Mouse (Mus musculus) right cerebral cortex, adult 2 months (tissue): ENCODE measurements around the gene Gm8947.
"Not testable (repeated sequence)": the region's sequence is repeated elsewhere in the genome, so short reads cannot be mapped to it uniquely, and the experiment has no call there.

Experiments
- DNase-seq, 2 experiments: peaks; one replicate each; pipeline ENCODE4 v3.0.0; 2021 to 2022; ENCODE audit warnings: low spot score in 2 of 2

Gm8947 gene

DNA sequence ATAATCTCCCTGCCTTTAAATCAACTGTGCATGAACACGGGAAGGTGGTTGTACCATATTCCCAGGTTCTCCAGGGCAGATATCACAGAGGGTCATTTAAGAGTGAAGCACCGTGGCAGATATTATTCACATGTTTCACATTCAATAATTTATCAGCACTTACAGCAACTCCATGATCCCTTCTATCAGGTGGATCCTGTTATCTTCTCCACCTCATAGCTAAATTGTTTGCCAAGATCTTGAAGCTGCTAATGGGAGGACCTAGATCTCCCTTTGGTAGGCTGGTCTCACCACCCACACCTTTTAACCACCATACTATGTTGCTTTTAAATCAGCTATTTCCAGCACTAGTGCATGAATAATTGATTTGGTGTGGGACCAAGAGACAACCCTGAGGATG, 12.0 kb upstream of the Gm8947 start:
- DNase-seq: no peak

DNA sequence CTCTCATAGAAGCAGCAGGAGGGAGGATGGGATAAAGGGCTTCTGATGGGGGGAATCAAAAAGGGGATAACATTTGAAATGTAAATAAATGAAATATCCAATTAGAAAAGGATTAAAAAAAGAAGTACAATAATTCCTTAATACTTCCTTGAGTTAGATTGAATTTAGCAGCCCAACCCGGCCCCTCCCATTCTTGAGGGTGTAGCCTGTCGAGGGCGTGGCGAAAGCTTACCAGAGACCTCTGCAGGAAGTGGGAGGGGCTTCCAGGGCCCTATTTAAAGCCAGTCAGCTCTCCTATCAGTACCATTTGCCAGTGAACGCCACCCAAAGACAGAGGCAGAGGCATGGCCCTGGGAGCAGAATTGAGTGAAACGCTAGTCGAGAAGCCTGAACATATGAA, 9.9 kb upstream of the Gm8947 start, which contains the start of gene Gm47985:
Gm47985 (plus strand) TSS at position 272 of the 400 bp plus-strand sequence.
- not testable (repeated sequence) for DNase-seq

DNA sequence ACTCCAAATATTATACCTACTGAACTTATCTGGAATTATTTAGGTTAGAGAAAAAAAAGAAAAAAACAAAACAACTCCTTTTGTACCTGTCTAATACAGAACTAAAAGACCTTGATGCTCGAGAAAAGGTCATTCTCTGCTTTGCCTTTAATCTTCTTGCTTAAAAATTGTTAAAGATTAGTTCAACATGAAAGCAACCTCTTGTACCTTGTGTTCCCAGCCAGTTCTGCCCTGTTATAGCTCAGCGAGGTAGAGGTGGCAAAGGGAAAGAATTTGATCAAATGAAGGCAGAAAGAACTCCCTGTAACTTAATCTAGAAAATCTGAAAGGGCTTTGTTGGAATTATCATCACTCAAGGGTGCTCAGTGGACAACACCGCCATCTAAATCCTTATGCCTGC, 6.0 kb upstream of the Gm8947 start:
- not testable (repeated sequence) for DNase-seq

GRCm38 (mm10) chr1:151186879-151187424, 5.2 kb upstream of the Gm8947 start:
- DNase-seq: not testable (repeated sequence)

DNA sequence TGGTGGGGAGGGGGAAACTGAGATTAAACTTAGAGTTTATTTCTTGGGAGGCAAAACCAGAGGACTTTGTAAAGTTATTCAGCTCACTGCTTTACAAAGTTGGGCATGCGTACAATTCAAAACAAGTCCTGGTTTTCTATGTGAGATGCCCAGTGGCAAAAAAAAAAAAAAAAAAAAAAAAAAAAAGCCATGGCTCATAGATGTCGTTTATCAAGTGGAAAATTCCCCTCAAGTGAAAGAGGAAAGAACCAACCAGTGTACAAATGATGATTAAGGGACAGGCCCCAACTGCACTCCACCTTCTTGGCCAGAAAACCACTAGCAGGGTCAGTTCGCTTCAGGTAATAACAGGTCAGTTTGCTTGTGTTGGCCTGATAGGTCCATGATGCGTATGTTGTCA, 3.7 kb upstream of the Gm8947 start:
- DNase-seq: no peak

DNA sequence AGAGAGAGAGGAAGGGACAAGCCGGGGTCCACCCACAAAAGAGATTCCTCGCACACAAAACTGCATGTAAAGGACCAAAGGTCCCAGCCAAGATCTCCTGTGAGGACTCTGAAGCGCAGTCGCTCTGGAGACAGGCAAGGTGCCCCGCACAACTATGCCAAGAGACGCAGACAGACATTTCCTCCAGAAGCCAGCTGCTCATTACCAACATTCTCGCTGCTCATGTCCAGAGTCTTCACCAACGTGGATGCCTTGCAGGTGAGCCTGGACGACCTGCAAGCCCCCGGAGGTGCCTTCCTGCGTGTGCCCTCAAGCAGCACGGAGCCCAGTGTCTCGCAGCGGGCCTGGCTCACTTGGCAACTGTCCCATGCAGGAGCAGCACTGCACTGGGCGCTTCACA, 563 bp downstream of the Gm8947 start:
- not testable (repeated sequence) for DNase-seq

- DNase-seq: not testable (repeated sequence)
Observed at GRCm38 (mm10) chr1:151195986-151196385, 3.8 kb downstream of the Gm8947 start.

- not testable (repeated sequence) for DNase-seq
Observed at GRCm38 (mm10) chr1:151196690-151197089, 4.5 kb downstream of the Gm8947 start.

DNA sequence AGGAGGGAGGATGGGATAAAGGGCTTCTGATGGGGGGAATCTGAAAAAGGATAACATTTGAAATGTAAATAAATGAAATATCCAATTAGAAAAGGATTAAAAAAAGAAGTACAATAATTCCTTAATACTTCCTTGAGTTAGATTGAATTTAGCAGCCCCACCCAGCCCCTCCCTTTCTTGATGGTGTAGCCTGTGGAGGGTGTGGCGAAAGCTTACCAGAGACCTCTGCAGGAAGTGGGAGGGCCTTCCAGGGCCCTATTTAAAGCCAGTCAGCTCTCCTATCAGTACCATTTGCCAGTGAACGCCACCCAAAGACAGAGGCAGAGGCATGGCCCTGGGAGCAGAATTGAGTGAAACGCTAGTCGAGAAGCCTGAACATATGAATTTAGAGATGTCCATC, 5.9 kb downstream of the Gm8947 start, which contains the start of gene Gm47995:
Gm47995 (plus strand) TSS at position 329 of the 400 bp plus-strand sequence.
- DNase-seq: not testable (repeated sequence)

GRCm38 (mm10) chr1:151200620-151201019, 8.4 kb downstream of the Gm8947 start:
- DNase-seq: not testable (repeated sequence)

DNA sequence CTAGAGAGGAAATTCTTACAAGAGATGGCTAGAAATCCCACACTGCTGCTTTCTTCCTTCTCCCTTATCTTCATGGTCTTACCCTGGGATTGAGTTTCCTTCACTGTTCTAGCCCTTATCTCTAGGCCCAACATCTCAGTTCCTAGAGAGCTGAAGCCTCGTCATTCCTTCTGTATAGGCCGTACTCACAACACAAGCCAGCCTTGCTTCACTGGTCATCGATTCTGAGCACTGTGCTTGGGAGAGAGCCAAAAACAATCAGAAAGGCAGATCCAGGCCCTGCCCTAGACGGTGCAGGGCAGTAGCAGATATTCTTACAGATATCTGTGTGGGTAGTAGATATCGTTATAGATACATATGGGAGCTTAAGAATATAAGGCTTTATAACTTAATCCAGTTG, 10.6 kb downstream of the Gm8947 start:
- DNase-seq: not testable (repeated sequence)

DNA sequence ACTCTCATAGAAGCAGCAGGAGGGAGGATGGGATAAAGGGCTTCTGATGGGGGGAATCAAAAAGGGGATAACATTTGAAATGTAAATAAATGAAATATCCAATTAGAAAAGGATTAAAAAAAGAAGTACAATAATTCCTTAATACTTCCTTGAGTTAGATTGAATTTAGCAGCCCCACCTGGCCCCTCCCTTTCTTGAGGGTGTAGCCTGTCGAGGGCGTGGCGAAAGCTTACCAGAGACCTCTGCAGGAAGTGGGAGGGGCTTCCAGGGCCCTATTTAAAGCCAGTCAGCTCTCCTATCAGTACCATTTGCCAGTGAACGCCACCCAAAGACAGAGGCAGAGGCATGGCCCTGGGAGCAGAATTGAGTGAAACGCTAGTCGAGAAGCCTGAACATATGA, 11.6 kb downstream of the Gm8947 start, which contains the start of gene 3110040M04Rik:
3110040M04Rik (plus strand) TSS at position 304 of the 400 bp plus-strand sequence.
- DNase-seq: not testable (repeated sequence)

DNA sequence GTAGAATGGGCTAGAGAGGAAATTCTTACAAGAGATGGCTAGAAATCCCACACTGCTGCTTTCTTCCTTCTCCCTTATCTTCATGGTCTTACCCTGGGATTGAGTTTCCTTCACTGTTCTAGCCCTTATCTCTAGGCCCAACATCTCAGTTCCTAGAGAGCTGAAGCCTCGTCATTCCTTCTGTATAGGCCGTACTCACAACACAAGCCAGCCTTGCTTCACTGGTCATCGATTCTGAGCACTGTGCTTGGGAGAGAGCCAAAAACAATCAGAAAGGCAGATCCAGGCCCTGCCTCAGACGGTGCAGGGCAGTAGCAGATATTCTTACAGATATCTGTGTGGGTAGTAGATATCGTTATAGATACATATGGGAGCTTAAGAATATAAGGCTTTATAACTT, 16.3 kb downstream of the Gm8947 start:
- DNase-seq: not testable (repeated sequence)

- DNase-seq: not testable (repeated sequence)
Observed at GRCm38 (mm10) chr1:151208944-151209343, 16.8 kb downstream of the Gm8947 start.

DNA sequence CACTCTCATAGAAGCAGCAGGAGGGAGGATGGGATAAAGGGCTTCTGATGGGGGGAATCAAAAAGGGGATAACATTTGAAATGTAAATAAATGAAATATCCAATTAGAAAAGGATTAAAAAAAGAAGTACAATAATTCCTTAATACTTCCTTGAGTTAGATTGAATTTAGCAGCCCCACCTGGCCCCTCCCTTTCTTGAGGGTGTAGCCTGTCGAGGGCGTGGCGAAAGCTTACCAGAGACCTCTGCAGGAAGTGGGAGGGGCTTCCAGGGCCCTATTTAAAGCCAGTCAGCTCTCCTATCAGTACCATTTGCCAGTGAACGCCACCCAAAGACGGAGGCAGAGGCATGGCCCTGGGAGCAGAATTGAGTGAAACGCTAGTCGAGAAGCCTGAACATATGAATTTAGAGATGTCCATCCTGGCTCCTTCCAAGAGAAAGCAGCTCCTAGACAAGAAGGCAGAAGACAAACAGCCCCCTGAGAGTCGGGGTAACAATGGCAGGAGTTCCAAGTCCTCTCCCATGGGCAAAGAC, 17.7 kb downstream of the Gm8947 start, which contains the start of gene Gm47996:
Gm47996 (plus strand) TSS at position 308 of the 532 bp plus-strand sequence.
- not testable (repeated sequence) for DNase-seq

DNA sequence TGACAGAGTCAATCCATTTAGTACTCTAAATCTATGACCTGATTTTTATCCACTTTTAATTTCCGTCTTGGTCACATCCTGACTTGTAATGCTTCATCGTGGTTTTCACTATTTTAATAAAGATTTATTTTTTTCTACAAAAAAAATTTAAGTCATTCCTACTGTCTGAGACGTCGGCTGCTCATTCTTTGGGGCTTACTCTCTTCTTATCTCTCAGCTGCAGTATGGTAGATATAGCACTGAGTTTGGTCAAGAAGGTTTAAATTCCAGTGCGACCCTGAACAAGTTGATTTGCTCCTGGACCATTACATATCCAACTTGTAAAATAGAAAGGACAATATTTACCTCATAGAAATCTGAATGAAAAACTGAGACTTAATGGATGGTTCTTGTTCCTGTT, 19.5 kb downstream of the Gm8947 start:
- not testable (repeated sequence) for DNase-seq

GRCm38 (mm10) chr1:151214862-151215261, 22.7 kb downstream of the Gm8947 start:
- no peak for DNase-seq

DNA sequence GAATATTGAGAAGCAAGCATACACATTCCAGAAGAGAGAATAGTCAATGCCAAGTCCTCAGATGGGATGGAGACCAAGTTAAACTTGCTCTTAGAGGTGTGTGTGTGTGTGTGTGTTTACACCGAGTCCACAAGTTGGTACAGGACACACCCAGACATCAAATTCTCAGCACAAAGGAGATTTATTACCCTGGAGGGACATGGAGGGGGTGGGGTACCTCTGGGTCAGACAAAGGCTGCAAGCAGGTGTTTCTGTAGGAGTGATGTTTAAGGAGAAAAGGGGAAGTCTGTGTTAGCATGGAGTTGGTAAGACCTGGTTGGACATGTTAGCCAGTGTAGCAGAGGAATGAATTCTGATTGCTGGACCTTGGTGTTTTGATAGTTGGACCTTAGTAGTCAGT, 23.8 kb downstream of the Gm8947 start:
- no peak for DNase-seq

- DNase-seq: no peak
Observed at GRCm38 (mm10) chr1:151216417-151216816, 24.2 kb downstream of the Gm8947 start.

- DNase-seq: no peak
Observed at GRCm38 (mm10) chr1:151219045-151219444, 26.9 kb downstream of the Gm8947 start.

- DNase-seq: no peak
Observed at GRCm38 (mm10) chr1:151220098-151220497, 27.9 kb downstream of the Gm8947 start.

DNA sequence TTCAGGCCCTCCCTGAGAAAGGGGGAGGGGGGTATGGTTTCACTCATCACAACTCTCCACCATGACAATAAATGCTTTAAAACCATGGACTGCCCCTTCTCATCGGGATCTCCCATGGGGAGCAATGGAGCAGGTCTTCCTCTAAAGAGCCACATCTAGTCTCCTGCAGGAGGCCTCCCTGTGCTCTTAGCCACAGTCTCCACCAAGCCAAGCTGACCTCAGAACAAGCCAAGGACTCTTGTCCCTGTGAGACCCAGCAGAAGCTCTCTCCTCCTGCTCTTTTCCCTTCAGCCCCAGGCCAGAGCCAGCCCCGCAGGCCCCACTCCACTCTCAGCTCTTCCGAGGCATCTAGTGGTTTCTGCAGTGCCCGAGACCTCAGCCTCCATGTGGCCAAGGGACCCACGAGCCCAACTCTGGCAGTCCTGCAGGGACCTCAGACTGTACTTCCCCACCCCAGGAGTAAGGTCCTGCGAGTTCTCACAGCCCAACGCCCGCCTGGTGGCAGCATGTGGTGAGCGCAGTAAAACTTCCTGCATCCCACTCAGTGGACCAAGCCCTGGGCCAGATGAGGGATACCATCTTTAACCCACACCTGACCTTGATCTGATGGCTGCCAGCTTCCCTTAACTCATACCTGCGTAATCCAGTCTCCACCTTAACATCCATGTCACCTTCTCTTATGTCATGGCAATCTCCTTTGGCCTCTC, 30.5 kb downstream of the Gm8947 start:
- DNase-seq: no peak

- no peak for DNase-seq
Observed at GRCm38 (mm10) chr1:151223377-151223776, 31.2 kb downstream of the Gm8947 start.
